Mouse (Mus musculus) forebrain, embryonic 10.5 days (tissue): ENCODE measurements around the gene Gm5728. TPM values are rescaled to one million over a fixed set of nuclear protein-coding genes. Genes with fewer than 3 reads are reported as not detected.
"Not testable (repeated sequence)": the region's sequence is repeated elsewhere in the genome, so short reads cannot be mapped to it uniquely, and the experiment has no call there.

Experiments
- DNase-seq: peaks from one replicate; pipeline ENCODE4 v3.0.0-alpha.2; 2017; ENCODE audit warnings: low spot score; ENCODE audit errors: extremely low spot score
- H3K27ac ChIP-seq: fragments of 300-500 bp; sonication (generic); 2 replicates; pipeline ENCODE4 v1.5.1; 2016; ENCODE audit warnings: mild to moderate bottlenecking
- H3K27me3 ChIP-seq: fragments of 300-500 bp; sonication (generic); 2 replicates; pipeline ENCODE4 v1.6.1; 2016; ENCODE audit warnings: mild to moderate bottlenecking; ENCODE audit not compliant: poor library complexity, severe bottlenecking
- H3K36me3 ChIP-seq: fragments of 300-500 bp; sonication (generic); replicated peaks from 2 replicates; pipeline ENCODE4 v1.6.1; 2016; ENCODE audit warnings: mild to moderate bottlenecking, moderate library complexity
- H3K4me1 ChIP-seq: fragments of 300-500 bp; sonication (generic); 2 replicates; pipeline ENCODE4 v1.6.1; 2016
- H3K4me3 ChIP-seq: fragments of 300-500 bp; sonication (generic); 2 replicates; pipeline ENCODE4 v1.5.1; 2016; ENCODE audit warnings: mild to moderate bottlenecking, moderate library complexity
- H3K9me3 ChIP-seq: fragments of 300-500 bp; sonication (generic); 2 replicates; pipeline ENCODE4 v1.6.1; 2016; ENCODE audit warnings: mild to moderate bottlenecking, moderate library complexity
- WGBS: fragments of 180-500 bp; shearing (Covaris S2); methylation state at CpG from one replicate; pipeline ENCODE4 v1.1.7; 2016; 5-methylcytosine and 5-hydroxymethylcytosine counted together
- polyA plus RNA-seq: library from polyadenylated mRNA; unstranded; fragments of >200 nt; fragmentation: Nextera tagmentation; extraction: Ambion mirVana; gene quantifications from 2 replicates; pipeline ENCODE4 v1.2.1, GENCODE M21; 2016

The Gm5728 gene
- not detected in 2 replicates for polyA plus RNA-seq

GRCm38 (mm10) chr7:20375310-20375709, at the start of gene Gm5728:
Gene Gm5728, minus strand, starts transcription at chr7:20375410.
- H3K4me3 ChIP-seq, H3K9me3 ChIP-seq, DNase-seq: not testable (repeated sequence)

GRCm38 (mm10) chr7:20417642-20418041, 42.4 kb upstream of the Gm5728 start, which contains the start of gene Vmn1r100:
Gene Vmn1r100, plus strand, starts transcription at chr7:20417942.
- H3K36me3 ChIP-seq, H3K4me1 ChIP-seq, DNase-seq, H3K27ac ChIP-seq, H3K9me3 ChIP-seq, H3K4me3 ChIP-seq, H3K27me3 ChIP-seq: not testable (repeated sequence)
- WGBS, result no CpG with 5 or more reads among the region's 3 CpGs

More at GRCm38 (mm10) chr7:20375310-20375709, at the start of gene Gm5728:
- H3K27me3 ChIP-seq, H3K36me3 ChIP-seq, H3K27ac ChIP-seq, H3K4me1 ChIP-seq: not testable (repeated sequence)
- no CpG with 5 or more reads among the region's 1 CpGs for WGBS

GRCm38 (mm10) chr7:20333965-20334364, 41.2 kb downstream of the Gm5728 start, which contains the start of gene Gm4133:
Gene Gm4133, minus strand, starts transcription at chr7:20334065.
- H3K36me3 ChIP-seq, H3K4me3 ChIP-seq, DNase-seq, H3K9me3 ChIP-seq, H3K27ac ChIP-seq, H3K4me1 ChIP-seq, H3K27me3 ChIP-seq: not testable (repeated sequence)
- WGBS, result no CpG with 5 or more reads among the region's 2 CpGs

Other genes with a start within 250 kb of the Gm5728 start
- not detected in 2 replicates for gene Vmn1r93, start 236.3 kb downstream of the Gm5728 start, polyA plus RNA-seq
- gene Vmn1r94, start 207.0 kb downstream of the Gm5728 start, polyA plus RNA-seq, result not detected in 2 replicates
- not detected in 2 replicates for gene Vmn1r95, start 181.7 kb downstream of the Gm5728 start, polyA plus RNA-seq
- not detected in 2 replicates for gene Gm6164, start 169.8 kb downstream of the Gm5728 start, polyA plus RNA-seq
- gene Gm4498, start 141.6 kb downstream of the Gm5728 start, polyA plus RNA-seq, result not detected in 2 replicates
- not detected in 2 replicates for gene Gm5890, start 112.6 kb downstream of the Gm5728 start, polyA plus RNA-seq
- not detected in 2 replicates for gene Gm4133, start 41.3 kb downstream of the Gm5728 start, polyA plus RNA-seq
- not detected in 2 replicates for gene Vmn1r100, start 42.5 kb upstream of the Gm5728 start, polyA plus RNA-seq
- not detected in 2 replicates for gene Vmn1r101, start 67.2 kb upstream of the Gm5728 start, polyA plus RNA-seq
- not detected in 2 replicates for gene Gm10670, start 99.5 kb upstream of the Gm5728 start, polyA plus RNA-seq
- not detected in 2 replicates for gene Vmn1r103, start 135.1 kb upstream of the Gm5728 start, polyA plus RNA-seq
- not detected in 2 replicates for gene Vmn1r104, start 158.4 kb upstream of the Gm5728 start, polyA plus RNA-seq
- gene Gm5726, start 170.3 kb upstream of the Gm5728 start, polyA plus RNA-seq, result not detected in 2 replicates
- gene Gm4141, start 200.8 kb upstream of the Gm5728 start, polyA plus RNA-seq, result not detected in 2 replicates
- not detected in 2 replicates for gene Gm4513, start 223.6 kb upstream of the Gm5728 start, polyA plus RNA-seq